Mouse (Mus musculus) liver, postnatal 0 days (tissue): ENCODE data around the gene Tomm7. TPM values are rescaled to one million over a fixed set of nuclear protein-coding genes. Genes with fewer than 3 reads are reported as not detected.

Source experiments
- ATAC-seq: fragments of 200-750 bp; cut with Nextera tagmentation; 2 replicates; pipeline ENCODE4 v1.8.0; 2017; ENCODE audit warnings: mild to moderate bottlenecking, moderate library complexity
- DNase-seq: peaks from one replicate; pipeline ENCODE4 v3.0.0-alpha.2; 2016
- H3K27ac ChIP-seq: fragments of 300-500 bp; sonication (generic); 2 replicates; pipeline ENCODE4 v1.5.1; 2014; ENCODE audit warnings: antibody characterized with exemption, moderate library complexity, mild to moderate bottlenecking, low read depth
- H3K27me3 ChIP-seq: fragments of 300-500 bp; sonication (generic); 2 replicates; pipeline ENCODE4 v1.6.1; 2014; ENCODE audit warnings: low read length, control low read depth, mixed read lengths; ENCODE audit not compliant: insufficient read depth
- H3K36me3 ChIP-seq: fragments of 300-500 bp; sonication (generic); replicated peaks from 2 replicates; pipeline ENCODE4 v1.6.1; 2014; ENCODE audit warnings: mild to moderate bottlenecking, control low read depth, low read length, moderate library complexity, mixed read lengths; ENCODE audit not compliant: insufficient read depth
- H3K4me1 ChIP-seq: fragments of 300-500 bp; sonication (generic); 2 replicates; pipeline ENCODE4 v1.6.1; 2014; ENCODE audit warnings: antibody characterized with exemption, mild to moderate bottlenecking, control low read depth; ENCODE audit not compliant: insufficient read depth
- H3K4me2 ChIP-seq: fragments of 300-500 bp; sonication (generic); 2 replicates; pipeline ENCODE4 v1.6.1; 2014; ENCODE audit warnings: low read depth, mild to moderate bottlenecking, low read length, moderate library complexity, mixed read lengths
- H3K4me3 ChIP-seq: fragments of 300-500 bp; sonication (generic); 2 replicates; pipeline ENCODE4 v1.5.1; 2014; ENCODE audit warnings: low read depth, low read length
- H3K9ac ChIP-seq: fragments of 300-500 bp; sonication (generic); replicated peaks from 2 replicates; pipeline ENCODE4 v1.6.1; 2014; ENCODE audit warnings: mild to moderate bottlenecking, moderate library complexity
- H3K9me3 ChIP-seq: fragments of 300-500 bp; sonication (generic); 2 replicates; pipeline ENCODE4 v1.6.1; 2016; ENCODE audit warnings: mild to moderate bottlenecking, control low read depth, low read length, mixed read lengths
- CTCF ChIP-seq: sonication (generic); IDR thresholded peaks from 2 replicates; pipeline ENCODE4 v1.5.1; 2016; ENCODE audit warnings: antibody characterized with exemption, low read depth
- EP300 ChIP-seq: IDR thresholded peaks from 2 replicates; pipeline ENCODE4 v1.6.1; 2016; ENCODE audit warnings: antibody characterized with exemption, low read depth, mild to moderate bottlenecking
- WGBS: fragments of 180-500 bp; shearing (Covaris S2); extraction: QIAGEN DNeasy Blood & Tissue Kit; methylation state at CpG from one replicate; pipeline ENCODE4 v1.1.7; 2014; ENCODE audit not compliant: insufficient replicate concordance; 5-methylcytosine and 5-hydroxymethylcytosine counted together
- polyA plus RNA-seq: library from polyadenylated mRNA; unstranded; fragments of >200 nt; fragmentation: Nextera tagmentation; extraction: Ambion mirVana; gene quantifications from 2 replicates; pipeline ENCODE4 v1.2.1, GENCODE M21; 2015

The Tomm7 gene
- polyA plus RNA-seq, 1 experiment from 2014 or later, result 64.7 TPM

GRCm38 (mm10) chr5:23861721-23862120, 17.8 kb upstream of the Tomm7 start:
- H3K27me3 ChIP-seq, result no peaks in the 10 kb centered on the region
- H3K4me3 ChIP-seq, result no peak overlapping the region
- H3K9ac ChIP-seq, result no peak overlapping the region
- no peaks in the 10 kb centered on the region; the same call in none of the 2 replicates for H3K4me1 ChIP-seq
- ATAC-seq, result no peak
- no peak overlapping the region for H3K4me2 ChIP-seq
- TF ChIP-seq CTCF, result no peak
- no peak for TF ChIP-seq EP300
- no peak overlapping the region for H3K27ac ChIP-seq
- H3K36me3 ChIP-seq, result peaks cover 15% of the 10 kb centered on the region
- DNase-seq, result no peak
- no peaks in the 10 kb centered on the region for H3K9me3 ChIP-seq
- 87% methylated on average over 9 of the region's 9 CpGs for WGBS

GRCm38 (mm10) chr5:23859896-23860295, 15.9 kb upstream of the Tomm7 start:
- WGBS, result 76% methylated on average over 5 of the region's 5 CpGs
- no peaks in the 10 kb centered on the region for H3K27me3 ChIP-seq
- DNase-seq, result no peak
- no peaks in the 10 kb centered on the region; the same call in none of the 2 replicates for H3K4me1 ChIP-seq
- H3K9me3 ChIP-seq, result no peaks in the 10 kb centered on the region
- ATAC-seq, result no peak
- H3K4me3 ChIP-seq, result no peak overlapping the region
- H3K27ac ChIP-seq, result no peak overlapping the region
- peaks cover 30% of the 10 kb centered on the region for H3K36me3 ChIP-seq
- no peak overlapping the region for H3K4me2 ChIP-seq
- TF ChIP-seq EP300 (no peak), CTCF (no peak)
- no peak overlapping the region for H3K9ac ChIP-seq

- TF ChIP-seq EP300 (no peak), CTCF (no peak)
- Histone ChIP-seq H3K36me3 (peaks cover 36% of the 10 kb centered on the region), H3K9ac (no peak overlapping the region), H3K27me3 (no peaks in the 10 kb centered on the region), H3K9me3 (no peaks in the 10 kb centered on the region), H3K27ac (no peak overlapping the region), H3K4me2 (no peak overlapping the region), H3K4me3 (no peak overlapping the region), H3K4me1 (no peaks in the 10 kb centered on the region; the same call in none of the 2 replicates)
- WGBS, result 71% methylated on average over 1 of the region's 1 CpGs
- ATAC-seq, result no peak
- no peak for DNase-seq
Observed at GRCm38 (mm10) chr5:23859087-23859718, 15.2 kb upstream of the Tomm7 start.

- Histone ChIP-seq H3K27me3 (no peaks in the 10 kb centered on the region), H3K36me3 (peaks cover 40% of the 10 kb centered on the region), H3K4me3 (no peak overlapping the region), H3K9ac (no peak overlapping the region), H3K4me2 (no peak overlapping the region), H3K27ac (no peak overlapping the region), H3K4me1 (no peaks in the 10 kb centered on the region; the same call in 1 of the 2 replicates), H3K9me3 (no peaks in the 10 kb centered on the region)
- DNase-seq (no peak), ATAC-seq (no peak)
- TF ChIP-seq CTCF, result peak; percentile 63
- no peak for TF ChIP-seq EP300
- WGBS, result 77% methylated on average over 7 of the region's 7 CpGs
Observed at GRCm38 (mm10) chr5:23858643-23859042, 14.7 kb upstream of the Tomm7 start.

GRCm38 (mm10) chr5:23858001-23858400, 14.0 kb upstream of the Tomm7 start:
- Histone ChIP-seq H3K4me3 (no peak overlapping the region), H3K4me2 (no peak overlapping the region), H3K4me1 (no peaks in the 10 kb centered on the region), H3K27ac (no peak overlapping the region), H3K27me3 (no peaks in the 10 kb centered on the region), H3K9ac (no peak overlapping the region), H3K36me3 (peaks cover 40% of the 10 kb centered on the region), H3K9me3 (no peaks in the 10 kb centered on the region)
- TF ChIP-seq CTCF (no peak), EP300 (no peak)
- DNase-seq (no peak), ATAC-seq (no peak)
- WGBS, result 76% methylated on average over 3 of the region's 3 CpGs

- Histone ChIP-seq H3K9me3 (no peaks in the 10 kb centered on the region), H3K9ac (no peak overlapping the region), H3K4me3 (no peak overlapping the region), H3K27ac (no peak overlapping the region), H3K27me3 (no peaks in the 10 kb centered on the region), H3K4me1 (no peaks in the 10 kb centered on the region), H3K36me3 (peaks cover 40% of the 10 kb centered on the region), H3K4me2 (no peak overlapping the region)
- ATAC-seq, result no peak
- DNase-seq, result no peak
- no peak for TF ChIP-seq CTCF
- TF ChIP-seq EP300, result no peak
Observed at GRCm38 (mm10) chr5:23857189-23857588, 13.2 kb upstream of the Tomm7 start.
